Mouse (Mus musculus) spleen, adult 18-20 months (tissue): ENCODE data around the gene Soat2.
A peak's percentile ranks its signal among the peaks of the same experiment; 100 is the strongest.

Source experiments
- DNase-seq, 2 experiments: peaks; one replicate each; pipeline ENCODE4 v3.0.0; 2022; ENCODE audit warnings: mixed read lengths in 2 of 2

Soat2 gene

DNA sequence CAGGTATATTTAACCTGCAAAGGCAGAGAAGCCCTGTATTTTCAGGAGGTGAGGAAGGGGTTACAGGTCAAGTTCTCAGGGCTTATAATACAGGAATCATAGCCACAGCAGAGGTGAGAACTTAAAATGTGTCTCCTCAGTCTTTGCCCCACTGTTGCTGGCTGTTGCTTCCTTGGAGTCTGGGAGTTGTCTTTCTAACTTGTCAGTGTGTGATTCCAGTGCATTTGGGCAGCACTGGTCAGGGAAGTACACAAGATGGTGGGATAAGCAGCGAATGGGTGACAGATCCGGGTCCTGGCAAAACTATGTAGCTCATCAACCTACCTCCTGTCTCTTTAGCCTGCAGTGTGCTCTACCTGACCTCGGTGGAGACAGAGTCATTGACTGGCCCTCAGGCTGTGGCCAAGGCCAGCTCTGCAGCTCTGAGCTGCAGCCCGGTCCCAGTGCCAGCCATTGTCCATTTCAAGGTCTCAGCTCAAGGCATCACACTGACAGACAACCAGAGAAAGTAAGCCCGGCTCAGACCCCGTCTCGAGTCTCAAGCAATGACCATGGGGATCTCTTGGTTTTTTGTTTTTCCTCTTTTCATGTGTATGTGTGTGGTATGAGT lies 35.6 kb upstream of the Soat2 start:
- DNase-seq, result no peak

DNA sequence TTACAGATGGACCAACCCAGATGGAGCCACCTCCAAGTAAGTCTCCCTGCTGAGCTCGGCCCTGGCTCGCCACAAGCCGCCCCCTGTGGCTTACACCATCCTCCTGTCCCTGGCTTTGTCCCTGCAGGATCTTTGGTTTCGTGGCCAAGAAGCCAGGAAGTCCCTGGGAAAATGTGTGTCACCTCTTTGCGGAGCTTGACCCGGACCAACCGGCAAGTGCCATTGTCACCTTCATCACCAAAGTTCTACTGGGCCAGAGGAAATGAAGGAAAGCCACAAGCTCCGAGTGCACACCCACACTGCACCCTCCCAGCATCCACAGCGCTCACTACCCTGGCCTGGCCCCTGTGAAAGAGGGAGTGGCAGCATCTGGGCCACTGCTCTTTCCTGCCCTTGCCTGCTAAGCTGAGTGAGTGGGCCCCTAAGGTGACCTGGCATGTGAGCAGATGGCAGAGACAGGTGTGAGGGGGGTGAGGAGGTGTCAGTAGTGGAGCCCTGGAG lies 34.5 kb upstream of the Soat2 start:
- DNase-seq, result no peak

DNA sequence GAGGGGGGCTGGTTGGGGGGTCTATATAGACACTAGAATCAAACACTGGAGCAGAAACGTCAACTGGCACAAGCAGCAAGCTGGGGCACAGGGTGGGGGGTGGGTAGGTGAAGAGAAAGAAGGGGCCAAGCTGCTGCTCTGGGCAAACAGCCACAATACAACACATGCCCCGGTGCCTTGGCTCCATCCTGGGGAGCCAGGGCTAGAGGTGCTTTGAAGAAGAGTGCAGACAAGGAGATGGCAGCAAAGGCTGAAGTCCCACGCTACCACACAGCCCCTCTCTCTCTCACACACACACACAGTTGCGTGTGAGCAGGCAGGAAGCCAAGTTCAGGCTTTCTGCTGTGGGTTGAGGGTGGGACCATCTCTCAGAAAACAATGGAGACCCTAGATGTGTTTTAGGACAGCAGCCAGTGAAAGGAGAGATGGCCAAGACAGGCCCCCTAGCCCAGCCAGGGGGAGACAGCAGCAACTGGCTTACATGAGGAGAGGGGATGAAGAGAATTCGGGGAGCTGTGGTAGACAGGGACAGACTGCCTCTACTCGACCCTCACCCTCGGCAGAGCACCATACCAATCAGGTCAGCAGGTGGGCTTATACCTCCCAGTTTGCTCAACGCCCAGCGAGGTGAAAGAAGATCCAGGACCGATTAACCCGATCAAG lies 33.4 kb upstream of the Soat2 start:
- no peak for DNase-seq

DNA sequence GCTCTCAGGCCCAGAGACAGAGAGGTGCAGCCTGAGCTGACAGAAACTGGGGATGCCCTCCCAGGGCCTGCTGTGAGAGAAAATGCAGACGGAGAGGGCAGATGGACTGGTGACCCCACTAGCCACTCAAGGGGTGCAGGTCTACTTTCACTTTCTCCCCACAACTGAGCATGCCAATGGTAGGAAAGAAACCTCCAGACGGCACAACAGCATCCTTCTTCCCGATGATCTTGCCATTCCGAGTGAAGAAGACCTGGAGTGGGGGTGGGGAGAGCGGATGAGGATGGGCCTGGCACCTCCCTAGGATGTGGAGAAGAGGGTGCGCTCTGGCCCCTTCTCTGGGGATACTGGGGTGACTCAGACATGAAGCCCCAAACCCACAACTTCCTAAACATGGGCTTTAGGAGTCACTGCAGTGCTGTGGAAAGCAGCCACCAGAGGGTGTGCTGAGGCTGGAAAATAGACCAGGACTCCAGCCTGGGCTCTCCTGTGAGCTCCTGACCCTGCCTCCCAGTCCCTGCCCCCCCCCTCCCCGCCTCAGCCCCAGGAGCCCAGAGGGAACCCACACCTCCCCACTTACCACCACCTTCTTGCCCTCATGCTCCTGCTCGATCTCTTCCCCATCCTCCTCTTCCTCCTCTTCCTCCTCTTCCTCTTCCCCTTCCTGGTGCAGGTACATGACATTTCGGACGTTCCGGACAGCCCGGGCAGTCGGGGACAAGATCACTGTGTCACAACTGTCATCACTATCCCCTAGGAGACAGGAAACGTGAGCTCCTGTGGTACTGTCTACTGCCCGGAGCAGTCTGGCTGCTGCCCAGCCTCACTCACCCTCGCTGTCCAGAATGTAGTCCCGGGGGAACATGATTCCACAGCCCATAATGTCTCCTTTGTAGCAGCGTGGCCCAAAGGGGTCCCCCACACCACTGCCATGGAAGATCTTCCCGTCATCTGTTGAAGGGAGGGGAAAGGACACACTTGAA lies 32.6 kb upstream of the Soat2 start:
- no peak for DNase-seq

DNA sequence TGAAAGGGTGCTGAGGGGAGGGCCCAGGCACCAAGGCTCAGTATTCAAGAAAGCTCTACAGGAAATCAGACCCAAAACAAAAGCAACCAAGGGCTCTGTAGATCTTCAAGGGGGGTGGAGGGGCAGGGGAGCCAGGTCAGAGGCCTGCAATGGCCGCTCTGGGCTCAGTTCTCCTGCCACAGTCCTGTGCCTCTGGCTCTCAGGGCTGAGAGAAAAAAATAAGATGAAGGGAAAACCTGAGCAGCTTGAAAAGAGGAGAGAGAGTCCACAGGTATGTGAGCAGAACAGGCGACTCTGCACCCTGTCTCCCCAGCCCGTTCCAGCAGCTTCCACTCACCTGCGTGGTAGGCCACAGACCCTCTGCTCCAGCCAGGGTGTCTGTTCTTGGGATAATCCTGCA lies 31.7 kb upstream of the Soat2 start:
- DNase-seq, result no peak

DNA sequence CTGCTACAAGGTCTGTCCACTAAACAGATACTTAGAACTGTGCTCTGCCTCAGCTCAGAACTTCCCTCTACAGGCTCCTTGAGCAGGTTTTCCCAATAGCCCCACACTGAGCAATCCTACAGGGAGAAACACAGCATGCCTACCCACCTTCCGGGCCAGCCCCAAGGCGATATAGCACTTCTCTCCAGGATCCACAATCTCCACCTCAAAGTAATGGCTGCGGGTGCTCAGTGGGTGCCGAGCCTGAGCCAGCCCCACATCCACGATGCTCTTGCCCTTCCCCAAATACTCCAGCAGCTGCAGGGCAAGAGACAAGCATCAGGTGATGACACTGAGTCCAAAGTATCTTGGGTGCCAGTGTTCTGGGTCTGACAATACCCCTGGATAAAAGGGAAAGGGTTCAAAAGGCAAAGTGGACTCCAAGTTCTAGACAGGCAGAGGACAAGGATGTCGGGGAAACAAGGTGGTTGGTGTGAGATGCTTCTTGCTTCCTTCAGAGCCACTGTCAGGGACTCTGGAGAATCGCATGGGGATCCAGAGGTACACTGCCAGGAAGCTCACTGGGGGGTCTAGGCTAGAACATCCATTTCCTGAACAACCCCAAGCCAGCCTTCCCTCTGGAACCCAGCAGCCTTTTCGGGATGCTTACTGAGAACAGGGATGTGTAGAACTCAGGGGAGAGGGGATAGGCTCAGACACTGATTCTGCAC lies 31.1 kb upstream of the Soat2 start:
- no peak for DNase-seq

DNA sequence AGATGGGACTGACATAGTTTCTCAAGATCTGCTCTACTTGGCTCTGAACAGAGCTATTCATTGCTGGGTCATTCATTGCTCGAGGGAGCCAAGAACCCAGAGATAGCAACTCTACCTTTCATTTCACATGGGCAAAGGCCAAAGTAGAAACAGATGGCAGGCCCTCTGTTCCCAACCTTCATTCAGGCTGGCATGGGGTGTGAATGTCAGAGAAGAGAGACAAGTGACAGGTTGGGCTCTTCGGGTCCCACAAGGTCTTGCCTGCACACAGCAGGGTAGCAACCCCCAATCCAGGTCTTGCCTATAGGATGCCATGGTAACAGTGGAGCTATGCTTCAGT lies 30.5 kb upstream of the Soat2 start:
- DNase-seq, result no peak

DNA sequence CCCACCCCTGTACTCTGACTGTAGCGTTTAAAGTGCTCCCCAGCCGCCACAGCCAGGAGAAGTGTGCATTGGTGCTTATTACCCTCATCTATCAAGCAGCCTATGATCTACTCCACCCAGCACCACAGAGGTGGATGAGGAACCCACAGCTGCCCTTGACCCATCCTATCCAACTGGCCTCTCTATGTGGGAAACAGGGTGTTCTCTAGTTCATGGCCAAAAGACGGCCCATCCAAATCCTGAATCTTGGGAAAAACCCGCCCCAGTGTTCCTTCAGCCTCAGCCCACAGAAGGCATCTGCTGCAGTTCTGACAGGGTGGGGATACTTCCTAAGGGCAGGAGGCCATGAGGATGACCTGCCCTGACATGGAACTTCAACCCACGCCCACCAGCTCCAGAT lies 29.8 kb upstream of the Soat2 start:
- no peak for DNase-seq

DNA sequence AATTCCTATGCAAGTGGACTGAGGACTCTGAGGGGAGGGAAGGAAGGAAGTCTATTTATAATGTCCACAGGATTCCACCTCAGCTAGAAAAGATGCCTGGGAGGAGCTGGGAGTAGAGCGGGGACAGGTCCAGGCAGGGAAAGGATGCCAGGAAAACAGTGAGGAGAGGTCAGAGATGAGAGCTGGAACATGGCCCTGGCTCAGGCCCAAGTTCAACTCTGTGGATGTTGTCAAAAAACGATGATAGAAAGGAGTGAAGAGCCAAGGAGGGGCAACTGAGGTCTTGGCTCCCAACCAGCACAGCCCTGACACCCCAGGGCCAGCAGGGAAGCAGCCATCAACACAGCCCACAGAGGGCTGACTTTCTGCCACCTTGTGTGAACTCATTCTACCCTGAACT lies 24.0 kb upstream of the Soat2 start:
- no peak for DNase-seq

DNA sequence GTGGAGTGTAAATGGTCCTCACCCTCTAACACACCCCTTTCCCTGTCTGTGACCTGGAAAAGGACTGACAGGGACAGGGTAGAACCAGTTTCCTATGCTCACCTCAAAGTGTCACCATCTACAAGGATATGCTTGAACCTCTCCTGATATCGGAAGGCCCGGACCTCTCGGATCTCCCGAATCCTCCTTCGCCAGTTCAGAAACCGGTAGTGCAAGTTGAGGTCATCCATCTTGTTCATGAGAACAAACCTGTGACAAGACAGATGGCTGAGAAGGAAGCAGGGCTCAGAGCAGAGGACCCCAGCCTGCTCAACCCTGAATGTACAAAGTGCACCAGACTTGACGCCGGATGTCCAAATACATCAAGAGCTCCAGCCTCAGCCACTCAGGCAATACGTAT lies 17.0 kb upstream of the Soat2 start:
- no peak for DNase-seq

DNA sequence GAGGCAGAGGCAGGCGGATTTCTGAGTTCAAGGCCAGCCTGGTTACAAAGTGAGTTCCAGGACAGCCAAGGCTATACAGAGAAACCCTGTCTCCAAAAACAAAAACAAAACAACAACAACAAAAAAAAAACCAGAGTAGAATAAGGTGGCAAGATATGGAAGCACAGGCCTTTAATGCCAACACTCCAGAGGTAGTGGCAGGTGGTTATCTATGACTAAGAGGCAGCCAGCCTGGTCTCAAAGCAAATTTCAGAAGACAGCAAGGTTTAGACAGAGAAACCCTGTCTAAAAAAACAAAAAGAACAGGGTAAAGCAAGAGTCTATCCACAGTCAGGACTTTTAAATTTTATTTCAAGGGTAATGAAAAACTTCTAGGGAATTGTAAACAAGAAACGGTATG lies 15.6 kb upstream of the Soat2 start:
- no peak for DNase-seq

DNA sequence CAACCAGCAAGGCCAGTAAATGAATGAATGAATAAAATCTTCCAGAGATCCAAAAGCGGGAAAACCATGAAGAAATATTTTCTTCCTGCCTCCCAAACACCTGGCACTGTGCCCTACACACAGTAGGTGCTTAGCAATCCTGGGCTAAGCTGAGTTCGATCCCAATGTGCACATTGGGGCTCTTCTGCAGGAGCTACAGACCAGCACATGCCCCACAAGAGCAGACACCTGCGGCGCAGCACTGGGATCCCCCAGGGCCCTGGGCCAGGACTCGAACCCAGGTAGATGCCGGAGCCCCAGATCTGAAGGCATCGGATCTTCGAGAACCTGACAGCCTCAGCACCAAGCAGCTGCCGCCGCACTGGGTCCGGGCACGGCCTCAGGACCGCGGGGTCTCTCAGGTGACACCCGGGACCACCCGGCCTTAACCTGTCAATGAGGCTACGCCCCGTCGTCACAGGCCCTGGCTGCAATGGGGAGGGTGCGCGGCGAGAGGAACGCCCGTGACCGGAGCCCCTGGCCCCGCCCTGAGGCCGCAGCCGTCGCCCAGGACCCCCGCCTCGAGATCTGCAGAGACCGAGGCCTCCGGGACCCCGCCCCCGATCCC lies 14.7 kb upstream of the Soat2 start:
- DNase-seq, result no peak

DNA sequence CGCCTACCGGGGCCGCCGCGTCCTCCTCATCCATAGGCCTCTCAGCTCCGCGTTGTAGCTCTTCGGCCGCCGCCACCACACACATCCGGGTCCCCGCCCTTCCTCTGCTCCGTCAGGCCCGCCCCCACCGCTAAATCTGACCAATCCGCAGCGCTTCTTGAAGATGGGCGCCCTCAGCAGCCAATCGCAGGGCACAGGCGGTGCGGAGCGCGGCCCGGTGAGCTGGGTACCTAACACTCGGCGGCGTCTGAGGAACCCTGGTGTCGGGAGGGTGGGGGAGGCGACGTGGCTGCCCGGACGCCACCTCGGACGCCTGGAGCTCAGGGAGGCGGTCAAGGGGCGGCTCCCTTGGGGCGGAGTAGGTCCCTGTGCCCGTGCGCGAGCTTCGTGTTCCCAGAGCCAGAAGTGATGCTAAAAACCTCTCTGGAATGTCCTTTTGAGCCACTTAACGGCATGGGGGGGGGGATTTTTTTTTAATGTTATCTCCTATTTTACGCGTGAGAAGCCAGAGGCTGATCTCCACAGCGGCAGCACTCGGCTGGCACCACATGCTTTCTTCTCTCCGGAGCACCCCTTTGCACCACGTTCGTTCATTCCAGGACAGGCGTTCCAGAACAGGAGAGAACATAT lies 14.1 kb upstream of the Soat2 start, which contains the start of gene Spryd3:
Spryd3 (minus strand) TSS at position 106 of the 630 bp plus-strand sequence.
- peak; percentile 96 to 98 for DNase-seq

DNA sequence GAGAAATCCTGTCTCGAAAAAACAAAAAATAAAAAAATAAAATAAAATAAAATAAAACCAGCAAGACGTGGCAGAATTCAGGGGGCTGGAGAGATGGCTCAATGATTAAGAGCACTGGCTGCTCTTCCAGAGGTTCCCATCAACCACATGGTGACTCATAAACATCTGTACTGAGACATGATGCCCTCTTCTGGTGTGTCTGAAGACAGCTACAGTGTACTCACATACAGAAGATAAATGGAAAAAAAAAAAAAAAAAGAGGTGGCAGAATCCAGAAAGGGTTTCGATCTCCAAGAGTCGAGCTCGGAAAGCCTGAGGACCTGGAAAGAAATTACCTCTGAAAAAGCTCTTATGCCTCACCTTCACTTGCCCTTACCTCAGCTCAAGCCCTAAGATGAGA lies 9.2 kb upstream of the Soat2 start:
- no peak for DNase-seq

DNA sequence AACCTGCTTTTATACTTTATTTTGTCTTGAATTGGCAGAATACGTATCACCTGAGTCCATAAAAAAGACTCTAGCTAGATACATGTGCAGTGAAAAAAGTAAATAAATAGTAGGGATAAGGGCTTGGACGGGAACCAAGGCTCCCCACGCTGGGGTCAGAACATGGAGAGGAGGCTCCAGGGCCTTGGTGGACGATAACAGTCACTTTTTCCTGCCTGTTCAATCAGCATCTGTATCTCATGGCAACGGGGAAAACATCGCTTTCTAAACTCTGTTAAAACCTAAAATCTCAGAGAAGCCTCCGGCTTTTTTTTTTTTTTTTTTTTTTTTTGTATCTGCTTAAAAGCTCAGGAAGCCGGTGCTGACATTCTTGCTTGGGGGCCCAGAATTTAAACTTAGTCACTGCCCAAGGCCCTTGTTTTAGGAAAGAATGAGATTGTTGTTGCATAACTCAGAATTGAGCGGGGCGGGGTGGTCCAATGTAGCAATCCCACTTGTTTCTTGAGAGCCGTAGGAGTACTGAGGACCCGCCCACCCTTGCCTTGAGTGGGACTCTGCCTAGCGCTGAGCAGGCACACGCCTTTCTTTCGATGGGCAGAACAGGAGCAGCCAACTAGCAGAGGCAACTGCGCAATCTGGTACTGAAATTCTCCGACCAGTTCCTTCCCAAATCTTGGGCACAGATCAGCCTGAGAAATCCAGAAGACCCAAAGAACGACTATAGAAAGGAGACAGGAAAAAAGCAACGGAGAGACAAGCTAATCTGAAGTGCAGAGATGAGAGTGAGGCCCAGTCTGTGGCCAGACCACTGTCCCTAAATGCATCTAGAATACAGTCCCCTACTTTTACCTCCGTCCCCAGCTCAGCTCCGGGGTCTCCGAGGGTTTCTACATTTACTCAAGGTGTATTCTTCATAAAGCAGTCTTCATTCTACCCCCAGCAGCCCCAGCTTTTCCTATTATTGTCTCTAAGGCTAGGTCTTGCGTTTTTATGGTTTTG lies 7.1 kb upstream of the Soat2 start:
- DNase-seq, result no peak

DNA sequence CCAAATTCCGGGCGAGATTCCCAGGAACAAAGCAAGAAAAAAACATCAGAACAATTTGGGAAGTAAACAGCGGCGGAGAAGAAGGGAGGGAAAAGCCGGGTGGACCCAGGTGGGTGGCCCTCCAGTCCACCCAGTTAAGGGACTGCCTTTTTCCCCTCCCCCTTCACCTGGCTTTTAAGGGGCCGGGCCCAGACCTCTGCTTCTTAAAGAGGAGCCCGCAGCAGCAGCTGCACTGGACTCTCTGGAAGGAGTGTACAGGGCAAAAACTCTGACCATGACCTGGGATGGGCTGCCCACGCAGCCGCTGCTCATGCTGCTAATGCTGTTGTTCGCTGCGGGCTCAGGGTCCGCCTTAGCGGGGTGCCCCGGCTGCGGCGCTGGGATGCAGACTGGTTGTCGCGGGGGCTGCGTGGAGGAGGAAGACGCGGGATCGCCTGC lies 6.0 kb upstream of the Soat2 start, which contains the start of gene Igfbp6:
Igfbp6 (plus strand) TSS at position 89 of the 438 bp plus-strand sequence.
- DNase-seq, result no peak

DNA sequence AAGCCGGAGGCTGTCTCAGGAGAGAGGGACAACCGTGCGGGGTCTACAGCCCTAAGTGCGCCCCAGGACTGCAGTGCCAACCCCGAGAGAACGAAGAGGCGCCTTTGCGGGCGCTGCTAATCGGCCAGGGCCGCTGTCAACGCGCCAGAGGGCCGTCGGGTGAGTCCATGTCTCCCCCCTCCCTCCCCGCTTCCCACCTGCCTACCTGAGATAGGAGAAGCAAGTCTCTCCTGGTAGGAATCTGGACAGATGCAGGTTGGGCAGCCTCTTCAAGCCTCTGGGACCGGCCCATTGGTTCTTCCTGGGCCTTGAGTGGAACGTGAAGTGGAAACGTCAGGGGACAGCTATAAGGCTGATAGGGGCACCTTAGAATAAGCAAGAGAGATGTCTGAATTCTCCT lies 5.6 kb upstream of the Soat2 start:
- no peak for DNase-seq

DNA sequence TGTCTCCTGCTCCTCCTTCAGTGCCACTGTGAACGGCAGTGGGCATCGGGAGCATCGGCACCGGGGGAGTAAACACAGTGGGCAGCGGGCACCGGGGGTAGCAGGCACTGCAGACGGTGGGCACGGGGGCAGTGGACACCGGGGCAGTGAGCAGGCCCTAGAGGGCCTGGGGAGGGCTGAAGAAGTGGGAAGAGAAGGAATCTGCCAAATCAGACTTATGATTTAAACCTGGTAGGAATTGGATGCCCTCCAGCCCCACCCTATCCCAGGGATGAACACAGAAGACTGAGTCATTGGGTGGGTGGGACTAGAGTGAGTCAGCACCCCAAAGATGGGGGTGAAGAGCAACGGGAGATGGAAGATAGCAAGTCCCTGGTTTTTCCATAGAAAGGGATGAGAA lies 5.0 kb upstream of the Soat2 start:
- DNase-seq, result no peak

DNA sequence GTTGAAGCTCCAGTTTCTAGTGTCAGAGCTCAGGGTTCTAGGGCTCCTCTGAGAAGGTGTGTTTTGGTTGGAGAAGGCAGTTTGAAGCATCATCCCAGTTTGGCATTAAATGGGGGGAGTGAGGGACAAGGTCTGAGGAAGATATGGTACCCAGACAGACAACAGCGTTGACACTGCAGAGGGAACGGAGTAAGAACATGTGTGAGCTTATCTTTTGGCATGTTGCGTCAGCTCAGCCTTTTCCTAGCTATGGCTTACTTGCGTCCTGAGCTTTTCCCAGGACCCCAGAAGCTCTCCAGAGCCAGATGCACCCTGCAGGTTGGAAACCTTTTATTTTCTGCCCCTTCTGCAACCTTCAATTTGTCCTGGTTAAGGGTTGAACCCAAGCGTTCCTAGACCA lies 4.2 kb upstream of the Soat2 start:
- DNase-seq, result no peak

DNA sequence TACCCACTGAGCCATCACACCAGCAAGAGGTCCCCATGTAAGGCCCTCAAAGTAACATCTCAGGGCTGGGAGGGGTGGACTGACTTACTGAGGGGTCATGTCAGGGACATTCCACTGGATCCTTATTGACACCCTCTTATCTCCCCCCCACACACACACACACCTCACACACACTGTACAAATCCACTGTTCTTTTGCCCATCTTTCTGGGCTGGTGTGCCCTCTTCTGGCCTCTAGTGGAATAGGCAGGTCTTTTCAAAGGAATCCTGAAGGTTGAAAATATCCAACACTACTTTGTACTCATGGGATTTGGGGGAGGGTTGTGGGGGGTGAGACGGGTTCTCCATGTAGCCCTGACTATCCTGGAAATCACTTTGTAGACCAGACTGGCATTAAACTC lies 3.4 kb upstream of the Soat2 start:
- DNase-seq, result peak in 1 of 2 experiments; percentile 41
